Mouse (Mus musculus) embryo, embryonic 9.5 days (tissue): ENCODE data around the gene Igsf8.
"Not testable (repeated sequence)": the region's sequence is repeated elsewhere in the genome, so short reads cannot be mapped to it uniquely, and the experiment has no call there.

ENCODE experiments used
- DNase-seq: peaks from one replicate; pipeline ENCODE4 v3.0.0-alpha.2; 2017; ENCODE audit errors: extremely low spot score

The Igsf8 gene

DNA sequence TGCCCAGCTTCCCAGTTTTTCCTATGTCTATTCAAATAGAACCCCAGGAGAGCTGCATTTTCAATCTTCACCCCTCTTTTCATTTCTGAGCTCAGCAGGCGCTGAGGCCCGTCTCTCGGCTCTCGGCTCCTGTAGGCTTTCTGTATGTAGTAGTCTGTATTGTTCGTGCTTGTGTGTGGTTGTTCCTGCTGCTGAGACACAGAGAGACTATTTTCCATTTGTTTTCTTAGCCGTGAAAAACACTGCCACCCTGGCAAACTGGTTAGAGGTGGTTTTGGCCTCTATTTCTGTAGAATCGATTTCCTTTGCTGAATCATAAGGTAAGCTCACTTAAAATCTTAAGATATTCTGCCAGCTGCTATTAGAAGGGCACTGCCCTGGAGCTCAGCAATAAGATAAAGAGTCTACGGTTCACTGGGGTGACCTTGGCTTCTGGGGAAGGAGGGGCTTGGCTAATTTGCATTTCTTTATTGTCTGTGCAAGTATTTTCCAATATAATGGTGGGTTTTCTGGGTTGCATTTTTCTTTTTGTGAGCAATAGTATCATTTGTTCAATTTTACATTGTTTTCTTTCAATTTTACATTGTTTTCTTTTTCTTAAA, at the start of gene Igsf8:
Igsf8 (plus strand) TSS at position 165 of the 602 bp plus-strand sequence.
- peak; percentile 12 for DNase-seq

DNA sequence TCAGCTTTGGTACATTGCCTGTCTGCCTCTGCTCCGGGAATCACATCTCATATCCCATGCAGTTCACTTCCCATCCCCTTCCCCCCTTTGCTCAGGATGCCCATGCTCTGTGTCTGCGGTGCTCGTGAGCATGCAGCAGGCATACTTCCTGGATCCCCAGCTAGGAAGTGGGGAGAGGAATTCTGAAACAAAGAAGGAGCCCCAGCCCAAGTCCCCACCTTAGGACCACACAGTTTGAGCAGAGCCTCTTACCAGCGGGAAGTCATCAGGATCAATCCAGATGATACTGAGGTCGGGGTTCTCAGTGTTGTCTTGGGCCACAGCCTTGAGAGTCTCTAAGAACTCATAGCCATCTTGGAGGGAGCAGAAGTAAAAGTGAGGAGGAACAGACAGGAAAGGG, 48.7 kb upstream of the Igsf8 start:
- no peak for DNase-seq

DNA sequence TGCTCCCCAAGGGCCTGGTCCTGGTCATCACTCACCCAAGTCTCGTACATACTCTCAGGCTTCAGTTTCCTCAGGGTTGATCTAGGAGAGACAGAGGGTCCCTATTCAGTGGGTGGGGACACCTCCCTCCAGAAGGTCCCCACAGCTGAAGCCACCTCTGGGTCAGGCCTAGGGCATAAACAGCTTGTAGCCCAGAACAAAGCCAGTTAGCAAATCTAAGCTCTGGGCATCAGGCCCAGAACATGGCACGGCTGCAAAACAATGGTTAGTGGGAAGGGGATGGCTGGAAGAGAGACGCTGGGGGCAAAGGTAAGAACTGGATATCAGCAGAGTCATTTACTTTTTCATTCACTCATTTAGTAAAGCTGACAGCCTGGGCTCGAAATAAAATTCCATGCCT, 47.7 kb upstream of the Igsf8 start:
- no peak for DNase-seq

DNA sequence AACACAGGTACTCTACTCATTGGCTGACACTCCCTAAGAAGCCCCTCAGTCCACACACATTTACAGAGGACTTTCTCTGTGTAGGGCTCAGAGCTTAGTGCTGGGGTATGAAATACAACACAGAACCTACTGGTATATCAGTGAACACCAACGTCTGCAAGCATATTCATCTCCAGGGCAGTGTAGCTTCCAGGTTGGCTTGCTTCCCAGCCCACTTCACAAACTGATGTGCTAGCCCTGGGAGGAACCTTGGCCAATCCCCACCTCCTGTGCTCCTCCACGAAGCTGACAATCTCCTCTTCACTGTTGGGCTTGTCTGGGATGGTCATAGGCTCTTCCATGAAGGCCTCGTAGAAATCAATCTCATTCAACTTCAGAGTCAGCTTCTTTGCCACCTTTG, 46.7 kb upstream of the Igsf8 start:
- no peak for DNase-seq

DNA sequence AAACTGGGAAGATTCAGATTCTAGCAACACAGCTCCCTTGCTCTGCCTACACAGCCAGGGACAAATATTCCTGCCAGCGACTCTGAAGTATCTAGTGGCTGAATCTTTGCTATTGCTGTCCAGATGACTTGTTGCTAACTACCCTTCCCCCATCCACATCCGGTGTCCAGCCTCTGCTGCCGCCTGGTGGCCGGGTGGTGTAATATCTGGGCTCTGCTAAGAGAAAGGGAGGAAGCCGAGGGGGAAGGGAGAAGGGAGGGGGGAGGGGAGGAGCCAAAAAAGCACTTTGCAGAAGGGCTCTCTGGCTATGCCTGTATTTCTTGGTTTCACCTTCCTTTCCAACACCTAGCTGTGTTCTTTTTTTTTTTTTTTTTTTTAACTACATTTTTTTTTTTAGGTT, 44.3 kb upstream of the Igsf8 start:
- peak; percentile 97 for DNase-seq

DNA sequence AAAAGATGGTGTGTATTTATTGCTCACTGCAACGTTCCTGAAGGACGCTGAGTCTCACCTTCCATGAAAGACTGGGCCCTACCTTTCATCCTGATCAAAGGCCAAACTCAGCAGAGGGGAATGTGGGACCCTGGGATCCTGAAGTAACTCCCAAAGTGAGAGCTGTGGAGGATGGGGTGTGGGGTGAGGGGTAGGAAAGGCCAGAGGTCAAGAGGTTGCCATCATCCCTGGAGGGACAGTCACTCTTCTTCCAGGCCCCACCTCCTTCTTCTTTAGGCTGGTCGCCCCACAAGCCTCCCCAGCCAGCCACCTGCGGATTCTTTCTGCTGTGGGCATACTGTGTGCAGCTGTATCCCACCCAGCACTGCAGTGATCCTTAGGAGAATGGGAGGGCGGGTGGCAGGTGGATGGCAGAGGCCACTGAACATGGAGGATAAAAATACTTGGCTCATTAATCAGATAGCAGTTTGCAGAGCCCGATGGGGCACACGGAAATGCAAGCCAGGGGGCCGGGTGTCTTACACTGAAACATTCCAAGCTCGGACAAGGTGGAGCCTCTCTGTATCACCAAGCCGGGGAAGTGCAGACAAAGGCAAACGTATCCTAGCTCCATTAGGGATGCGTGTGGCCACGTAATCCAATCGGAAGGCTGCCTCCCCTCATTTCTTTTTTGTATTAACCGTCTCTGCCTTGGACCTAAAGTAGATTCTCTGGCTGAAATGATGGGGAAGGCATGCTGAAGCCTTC, 43.1 kb upstream of the Igsf8 start:
- DNase-seq = no peak

DNA sequence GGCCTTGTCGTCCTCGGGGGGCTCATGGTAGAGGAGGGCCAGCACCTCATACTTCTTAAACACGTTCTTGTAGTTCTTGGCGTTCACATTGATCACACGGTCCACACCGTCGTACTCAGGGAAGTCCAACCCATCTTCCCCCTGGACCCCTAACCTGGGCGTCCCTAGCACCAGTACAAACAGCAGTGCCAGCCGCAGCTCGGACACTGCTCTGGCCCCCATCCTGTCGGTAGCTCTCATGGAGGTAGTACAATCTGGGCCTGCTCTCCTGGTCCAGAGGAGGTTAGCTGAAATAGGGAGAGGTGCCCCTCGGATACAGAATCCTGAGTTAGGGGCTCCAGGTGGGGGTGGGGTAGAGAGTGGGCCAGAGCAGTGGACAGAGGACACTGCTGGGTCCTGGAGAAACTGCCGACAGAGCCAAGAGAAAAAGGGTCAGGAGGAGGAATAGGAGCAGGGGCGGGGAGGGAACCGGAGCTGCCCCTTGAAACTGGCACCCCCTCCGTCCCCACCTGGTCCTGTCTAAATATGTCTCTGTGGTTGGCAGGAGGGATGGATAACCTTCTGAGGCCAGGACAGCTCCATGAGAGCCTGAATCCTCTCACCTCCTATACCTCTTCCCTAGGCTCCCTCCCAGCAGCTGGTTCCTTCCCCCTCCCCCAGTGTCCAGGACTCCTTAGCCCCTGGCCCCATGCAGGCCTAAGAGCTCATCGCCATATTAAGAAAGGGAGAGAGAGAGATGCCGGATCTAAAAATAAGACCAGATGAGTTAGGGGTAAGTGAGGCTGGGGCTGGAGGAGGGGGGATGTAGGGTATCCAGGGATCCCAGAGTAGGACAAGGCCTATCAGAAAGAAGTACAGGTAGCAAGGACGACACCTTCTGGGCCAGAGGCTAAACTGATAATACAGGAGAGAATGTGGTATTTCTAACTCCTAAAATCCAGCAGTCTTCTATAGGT, 41.7 kb upstream of the Igsf8 start, which contains the start of gene Casq1:
Casq1 (minus strand) TSS at position 418 of the 956 bp plus-strand sequence.
- no peak for DNase-seq

DNA sequence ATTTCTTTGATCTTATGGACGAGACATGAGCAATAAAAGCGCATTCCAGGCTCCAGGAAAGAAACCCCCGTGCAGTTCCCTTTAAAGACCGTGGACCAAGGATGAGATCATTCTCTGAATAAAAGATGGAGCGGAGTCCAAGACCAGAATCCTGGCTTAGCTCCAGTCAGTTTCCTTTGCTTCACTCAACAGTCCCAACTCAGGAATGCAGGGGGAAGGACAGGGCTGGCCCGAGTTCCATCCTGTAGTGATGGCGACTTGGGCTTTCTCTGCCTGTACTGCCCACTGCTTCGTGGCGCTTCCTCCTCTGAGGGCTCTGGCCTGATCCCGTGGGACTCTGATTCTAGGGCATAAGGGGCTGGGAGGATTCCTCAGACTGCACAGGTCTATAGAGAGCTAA, 41.0 kb upstream of the Igsf8 start:
- DNase-seq = peak; percentile 18

DNA sequence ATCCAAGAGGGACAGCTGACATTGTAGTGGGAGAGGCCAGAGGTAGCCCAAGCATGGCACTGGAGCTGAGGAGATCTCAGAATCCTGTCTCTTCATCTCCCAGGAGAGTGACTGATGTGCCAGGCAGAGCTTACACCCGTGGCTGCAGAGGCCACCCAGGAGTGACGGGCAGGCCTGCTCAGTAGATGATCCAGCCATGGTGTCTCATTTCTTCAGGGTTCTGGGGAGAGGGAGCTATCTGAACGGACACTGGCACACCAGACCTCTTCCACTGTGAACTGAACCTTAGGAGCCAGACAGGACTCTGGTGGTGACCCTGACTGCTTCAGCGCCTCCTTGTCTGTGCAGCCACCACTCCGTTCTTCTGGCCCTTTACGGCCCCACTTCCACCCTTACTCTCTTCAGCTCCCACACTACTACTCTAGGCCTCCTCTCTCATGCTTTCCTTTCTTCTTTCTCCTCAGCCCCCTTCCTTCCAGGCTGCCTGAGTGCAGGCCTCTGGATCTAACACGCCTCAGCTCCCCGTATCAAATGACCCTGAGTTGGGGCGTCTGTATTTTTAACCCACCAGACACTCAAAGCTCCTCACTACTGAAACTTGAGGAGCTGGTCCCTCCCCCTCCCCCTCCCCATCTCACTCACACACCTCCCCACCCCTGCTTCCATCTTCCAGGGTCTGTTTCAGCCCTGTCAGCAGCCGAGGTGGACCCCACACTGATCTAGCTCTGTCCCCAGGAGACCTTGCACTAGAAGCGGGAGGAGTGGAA, 40.0 kb upstream of the Igsf8 start:
- DNase-seq = peak; percentile 49

DNA sequence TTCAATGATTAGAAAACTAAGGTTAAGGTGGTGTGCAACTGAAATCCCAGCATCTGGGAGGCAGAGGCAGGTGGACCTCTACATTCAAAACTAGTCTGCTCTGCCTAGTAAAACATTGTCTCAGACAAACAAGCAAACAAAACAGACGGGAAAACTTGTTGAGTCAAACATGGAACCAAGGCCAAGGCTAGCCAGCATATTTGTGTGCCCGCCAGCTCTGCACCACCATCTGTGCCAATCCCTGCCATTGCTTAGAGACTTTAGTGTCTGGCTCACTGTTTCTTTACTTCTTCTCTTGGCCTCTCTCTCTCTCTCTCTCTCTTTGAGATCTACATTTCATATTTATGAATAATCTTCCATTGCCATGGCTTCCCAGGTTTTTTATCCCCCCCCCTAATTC, 33.2 kb upstream of the Igsf8 start:
- DNase-seq = no peak

DNA sequence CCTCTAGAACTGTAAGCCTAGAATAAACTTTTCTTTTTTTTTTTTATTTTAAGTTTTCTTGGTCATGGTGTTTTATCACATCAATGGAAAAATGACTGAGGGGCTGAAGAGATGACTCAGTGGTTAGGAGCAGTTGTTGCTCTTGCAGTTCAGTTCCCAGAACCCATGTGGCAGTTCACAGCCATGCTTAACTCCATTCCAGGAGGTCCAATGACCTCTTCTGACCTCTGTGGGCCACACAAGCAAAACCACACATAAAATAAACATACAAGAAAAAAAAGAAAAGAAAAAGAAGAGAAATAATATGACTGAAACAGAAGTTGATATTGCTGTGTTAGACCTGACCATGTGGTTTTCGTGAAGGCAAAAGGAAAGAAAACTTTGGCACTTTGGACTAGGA, 32.2 kb upstream of the Igsf8 start:
- DNase-seq = no peak

DNA sequence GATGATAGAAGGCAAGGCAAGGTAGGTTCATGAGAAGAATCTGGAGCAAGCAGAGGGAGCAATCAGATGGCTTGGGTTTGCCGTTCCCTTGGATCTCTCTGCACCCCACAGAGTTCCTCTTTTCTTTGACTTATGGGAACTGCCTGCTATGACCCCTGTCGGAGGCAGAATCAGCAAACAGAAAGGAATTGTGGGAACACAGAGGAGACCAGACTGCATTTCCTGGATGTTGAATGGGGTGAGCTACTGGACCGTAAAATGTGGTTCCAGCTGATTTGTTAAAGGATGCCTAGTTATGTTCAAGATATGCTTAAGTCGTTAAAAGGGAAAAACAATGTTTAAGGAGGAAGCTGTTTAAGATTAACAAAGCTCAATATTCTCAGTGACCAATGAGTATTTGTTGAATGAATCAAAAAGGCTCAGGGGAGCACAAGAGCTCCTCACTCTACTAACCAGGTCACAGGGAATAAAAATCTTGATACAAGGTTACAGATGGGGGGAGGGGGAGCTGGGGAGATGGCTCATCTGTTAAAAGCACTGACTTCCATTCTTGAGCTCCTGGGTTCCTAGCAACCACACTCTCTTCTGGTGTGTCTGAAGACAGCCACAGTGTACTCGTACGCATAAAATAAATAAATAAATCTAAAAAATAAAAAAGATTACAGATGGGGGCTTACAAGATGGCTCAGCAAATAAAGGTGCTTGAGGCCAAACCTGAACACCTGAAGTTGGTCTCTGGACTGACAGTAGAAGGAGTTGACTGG, 20.3 kb upstream of the Igsf8 start:
- DNase-seq = peak; percentile 14

DNA sequence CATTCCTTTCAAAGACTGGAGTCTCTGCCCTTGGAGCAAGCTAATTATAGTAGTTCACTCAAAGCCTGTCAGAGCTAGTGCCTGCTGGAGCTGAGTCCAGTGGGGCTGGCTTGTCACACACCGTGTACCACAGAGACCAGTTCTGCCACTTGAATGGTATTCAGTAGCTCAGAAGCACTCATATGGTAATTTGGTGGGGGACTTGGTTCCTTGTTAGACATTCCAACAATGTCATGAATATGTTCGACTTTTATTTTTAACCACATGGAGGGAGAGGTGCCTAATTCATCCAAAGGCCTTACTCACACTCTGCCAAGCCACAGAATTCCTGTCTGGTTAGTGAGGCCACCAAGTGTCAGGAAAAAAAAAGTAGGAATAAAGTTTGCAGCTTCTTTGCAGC, 19.0 kb upstream of the Igsf8 start:
- no peak for DNase-seq

DNA sequence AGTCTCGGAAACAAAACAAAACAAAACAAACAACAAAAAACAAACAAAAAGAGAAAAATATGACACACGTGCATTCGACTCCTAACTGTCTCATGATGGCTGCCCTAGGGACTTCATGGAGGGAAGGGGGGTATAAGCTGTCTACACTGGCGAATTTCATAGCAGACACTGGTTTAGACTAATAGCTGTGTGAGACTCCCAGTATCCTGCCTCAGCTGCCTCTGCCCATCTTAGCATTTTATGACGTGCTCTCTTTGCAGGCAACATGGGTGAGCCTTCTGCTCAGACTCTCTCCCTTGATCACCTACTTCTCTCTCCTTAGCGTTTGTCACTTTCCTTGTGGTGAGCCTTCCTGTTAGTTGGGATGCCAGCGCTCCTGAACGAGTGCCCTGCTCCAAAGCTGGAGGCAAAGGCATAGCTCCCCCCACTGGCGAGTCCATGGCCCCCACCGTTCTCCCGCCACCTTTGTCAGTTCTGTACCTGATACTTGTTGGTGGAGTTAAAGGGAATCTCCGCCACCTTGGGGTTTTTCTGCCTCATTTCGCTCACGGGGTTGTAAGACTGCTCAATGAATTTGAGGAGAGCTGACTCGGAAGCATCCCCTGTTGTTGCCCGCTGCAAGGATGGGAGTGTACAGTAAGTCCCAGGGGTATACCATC, 17.8 kb upstream of the Igsf8 start:
- DNase-seq = peak; percentile 35

DNA sequence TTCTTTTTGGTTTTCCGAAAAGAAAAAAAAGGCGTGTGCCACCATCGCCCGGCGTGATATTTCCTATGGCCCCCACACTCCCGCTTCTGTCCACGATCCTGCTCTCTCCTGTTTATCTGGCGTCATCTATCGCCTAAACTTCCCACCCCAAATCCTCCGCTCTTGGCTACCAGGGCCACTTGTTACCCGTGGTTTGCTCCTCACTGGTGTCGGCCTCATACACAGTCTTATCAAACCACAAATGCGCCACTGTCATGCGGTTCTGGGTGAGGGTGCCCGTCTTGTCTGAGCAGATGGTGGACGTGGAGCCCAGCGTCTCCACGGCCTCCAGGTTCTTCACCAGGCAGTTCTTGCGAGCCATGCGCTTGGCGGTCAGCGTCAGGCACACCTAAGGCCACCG, 16.8 kb upstream of the Igsf8 start:
- DNase-seq = not testable (repeated sequence)

DNA sequence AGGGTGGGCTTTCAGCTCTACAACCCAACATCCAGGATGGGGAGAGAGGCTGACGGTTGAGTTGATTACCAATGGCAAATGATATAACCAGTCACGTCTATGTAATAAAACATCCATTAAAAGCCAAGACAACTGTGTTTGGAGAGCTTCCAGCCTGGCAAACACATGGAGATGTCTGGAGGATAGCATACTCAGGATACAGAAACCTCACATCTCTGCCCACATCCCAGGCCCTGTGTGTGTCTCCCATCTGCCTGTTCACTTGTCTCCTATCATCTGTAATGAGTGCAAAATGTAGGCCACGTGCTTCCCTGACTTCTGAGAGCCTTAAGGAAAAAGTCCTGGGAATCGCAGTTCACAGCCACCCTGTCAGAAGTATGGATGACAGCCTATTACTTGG, 14.2 kb upstream of the Igsf8 start:
- DNase-seq = no peak

DNA sequence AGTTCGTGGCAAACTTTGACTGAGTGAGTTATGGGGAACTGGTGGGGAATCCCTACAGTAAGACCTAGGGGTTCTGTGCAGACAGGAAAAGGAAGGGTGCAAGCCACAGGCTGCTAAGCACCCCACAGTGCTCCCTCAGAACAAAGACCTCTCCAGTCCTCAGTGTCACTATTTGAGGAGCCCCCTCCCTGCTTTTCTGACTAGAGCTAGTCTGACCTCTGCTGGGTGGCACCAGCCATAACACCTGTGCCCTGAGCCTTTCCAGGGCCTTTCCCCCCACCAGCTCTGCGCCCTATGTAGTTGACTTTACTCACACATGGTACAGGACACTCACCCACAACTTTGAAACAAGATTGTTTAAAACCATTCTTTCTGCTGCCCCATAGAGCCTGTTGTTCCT, 13.8 kb upstream of the Igsf8 start:
- peak; percentile 55 for DNase-seq

DNA sequence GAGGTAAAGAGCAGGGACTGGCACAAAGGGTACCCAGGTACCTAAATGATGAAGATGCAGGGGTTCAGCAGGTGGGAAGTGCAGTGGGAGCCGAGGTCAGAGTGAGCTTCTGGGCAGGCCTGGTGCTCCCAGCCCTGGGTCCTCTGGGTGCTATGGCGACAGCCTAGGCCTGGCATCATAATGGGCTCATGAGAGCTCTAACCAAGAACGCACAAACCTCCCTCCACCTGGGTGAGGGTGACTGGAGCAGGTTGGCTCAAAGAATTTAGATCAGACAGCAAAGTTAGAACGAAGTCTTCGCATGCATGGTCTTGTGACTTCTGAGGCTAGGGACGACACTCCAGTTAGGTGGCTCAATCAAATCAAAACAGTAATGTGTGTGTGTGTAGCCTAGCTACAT, 3.1 kb upstream of the Igsf8 start, which contains the start of gene Atp1a4:
Atp1a4 (minus strand) TSS at position 101 of the 400 bp plus-strand sequence.
- DNase-seq = no peak

DNA sequence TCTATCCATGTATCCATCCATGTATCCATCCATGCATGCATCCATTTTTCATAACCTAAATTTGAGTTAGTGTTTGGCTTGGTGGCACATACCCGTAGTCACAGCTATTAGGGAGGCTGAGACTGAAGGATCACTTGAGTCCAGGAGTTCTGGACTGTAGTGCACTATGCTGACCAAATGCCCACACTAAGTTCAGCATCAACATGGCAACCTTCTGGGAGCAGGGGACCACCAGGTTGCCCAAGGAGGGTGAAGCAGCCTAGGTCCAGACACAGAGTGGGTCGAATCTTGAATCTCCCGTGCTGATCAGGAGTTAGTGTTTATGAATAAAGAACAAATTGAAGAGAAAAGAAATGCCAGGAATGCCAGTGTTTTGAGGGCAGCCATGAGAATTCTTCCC, 9.8 kb downstream of the Igsf8 start:
- no peak for DNase-seq

DNA sequence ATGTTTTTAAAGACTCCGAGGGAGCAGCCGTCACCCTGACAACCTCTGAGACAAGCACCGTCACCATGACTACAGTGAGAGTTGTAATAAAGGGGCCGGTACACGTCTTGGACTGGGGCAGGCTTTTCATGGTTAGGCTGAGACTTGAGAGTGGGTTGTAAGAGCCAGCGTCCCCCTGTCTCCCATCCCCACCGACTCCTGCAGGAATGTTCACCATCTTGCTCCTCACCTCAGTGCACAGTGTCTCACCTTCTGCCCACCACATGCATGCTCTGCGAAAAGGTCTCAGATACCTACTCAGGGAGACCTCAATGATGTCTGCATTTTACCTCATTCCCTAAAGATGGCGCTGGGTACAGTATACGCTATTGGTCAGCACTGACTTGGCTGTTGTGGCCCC, 10.3 kb downstream of the Igsf8 start:
- DNase-seq = no peak
